In the genomic region with DNA sequence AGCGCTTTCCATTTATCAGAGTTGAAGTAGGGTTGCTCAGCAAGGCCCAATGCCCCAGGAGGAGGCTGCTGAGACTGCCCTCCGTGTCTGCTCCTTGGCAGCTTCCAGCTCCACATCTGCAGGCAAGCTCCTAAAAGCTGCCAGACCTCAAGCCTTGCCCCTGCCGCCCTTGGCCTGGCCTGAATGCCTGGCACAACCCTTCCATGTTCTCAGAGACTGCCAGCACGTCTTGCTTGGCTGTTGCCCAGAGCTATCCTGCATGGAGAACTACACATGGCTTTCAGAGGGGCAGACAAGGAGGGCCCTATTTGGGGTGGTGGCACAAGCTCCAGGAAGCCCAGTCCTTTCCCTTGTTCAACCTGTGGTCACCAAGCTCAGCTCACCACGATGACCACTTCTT, we compare ENCODE assay signal across 21 mouse cellular contexts. TPM values are rescaled to one million over a fixed set of nuclear protein-coding genes. Genes with fewer than 3 reads are reported as not detected.
DNase-seq lines count a peak whose midpoint lies in the region; ATAC-seq and TF ChIP-seq lines count a peak whose summit lies in the region.
"Had no signal": no experiment of that assay in that cellular context is flagged by ENCODE, and none has a peak within 500 bp of the region (broad histone marks: within the 10 kb centered on the region; RNA-seq: fewer than 3 reads in every experiment).

No protein-coding gene starts in this region.

- H3K9ac ChIP-seq in hindbrain, postnatal 0 days (replicated peaks; ENCODE audit: low read length), result no peak overlapping the region
- no peak overlapping the region for H3K9ac ChIP-seq in hindbrain, embryonic 13.5 days
- H3K9ac ChIP-seq: hindbrain, embryonic 15.5 days; kidney, embryonic 15.5 days had no signal

- H3ac ChIP-seq in myocyte (ENCODE audit: control insufficient read depth, insufficient read length), result no peak overlapping the region

- H3K36me3 ChIP-seq in hindbrain, postnatal 0 days (ENCODE audit: insufficient read depth, low read length), result no peaks in the 10 kb centered on the region
- no peaks in the 10 kb centered on the region for H3K36me3 ChIP-seq in hindbrain, embryonic 13.5 days
- no peaks in the 10 kb centered on the region for H3K36me3 ChIP-seq in myocyte (ENCODE audit: control insufficient read depth, insufficient read depth)
- H3K36me3 ChIP-seq: hindbrain, embryonic 15.5 days; kidney, embryonic 15.5 days had no signal

- DNase-seq in cerebellum, postnatal 10 days, result peak; percentile 51 to 72
- peak; percentile 32 for DNase-seq in hindbrain, postnatal 0 days (ENCODE audit: low spot score)
- peak; percentile 54 for DNase-seq in ovary, adult 18-20 months (ENCODE audit: low spot score)
- DNase-seq in ovary, postnatal 14 days (ENCODE audit: low spot score), result no peak
- DNase-seq in embryo, embryonic 10 days (ENCODE audit: low spot score), result no peak
- DNase-seq: B cell, adult 2 months; cerebellum, adult 9-10 months; lung, postnatal 10 days; right cerebral cortex, adult 18-20 months had no signal

- ATAC-seq in cerebellum, adult (ENCODE audit: insufficient number of reproducible peaks, low FRiP score, low TSS enrichment), result no peak
- peak; percentile 49; the same call in 1 of the 2 replicates for ATAC-seq in hindbrain, postnatal 0 days
- ATAC-seq in hindbrain, embryonic 13.5 days (ENCODE audit: low FRiP score), result no peak
- ATAC-seq: forebrain, embryonic 16.5 days had no signal

- no peaks in the 10 kb centered on the region for H3K27me3 ChIP-seq in hindbrain, postnatal 0 days (ENCODE audit: insufficient read depth, low read length)
- 0 out of 2 replicates have a peak, but pooled peaks cover 6% of the 10 kb centered on the region for H3K27me3 ChIP-seq in hindbrain, embryonic 13.5 days
- H3K27me3 ChIP-seq in myocyte (ENCODE audit: control insufficient read depth, insufficient read depth, insufficient read length), result no peaks in the 10 kb centered on the region
- H3K27me3 ChIP-seq: hindbrain, embryonic 15.5 days had no signal

- no peaks in the 10 kb centered on the region for H3K4me1 ChIP-seq in hindbrain, postnatal 0 days (ENCODE audit: insufficient read depth, low read length)
- H3K4me1 ChIP-seq in hindbrain, embryonic 13.5 days (replicated peaks), result no peaks in the 10 kb centered on the region
- H3K4me1 ChIP-seq: hindbrain, embryonic 15.5 days had no signal

- peaks cover 29% of the 10 kb centered on the region for H3K79me2 ChIP-seq in myocyte (ENCODE audit: control insufficient read depth, insufficient read depth)

- no peak for TF ChIP-seq CTCF in hindbrain, postnatal 0 days (IDR thresholded peaks at IDR 0.05; ENCODE audit: low read depth)

- no peak for TF ChIP-seq POLR2A in myocyte (IDR thresholded peaks at IDR 0.05; ENCODE audit: insufficient read length, low read depth)

- no peak overlapping the region for H3K27ac ChIP-seq in hindbrain, postnatal 0 days
- no peak overlapping the region for H3K27ac ChIP-seq in hindbrain, embryonic 13.5 days
- H3K27ac ChIP-seq: hindbrain, embryonic 15.5 days; kidney, embryonic 15.5 days had no signal

- no peaks in the 10 kb centered on the region for H3K9me3 ChIP-seq in hindbrain, postnatal 0 days (ENCODE audit: low read length)
- H3K9me3 ChIP-seq in hindbrain, embryonic 13.5 days, result no peaks in the 10 kb centered on the region
- H3K9me3 ChIP-seq: hindbrain, embryonic 15.5 days; kidney, embryonic 15.5 days had no signal

- no peak overlapping the region for H3K4me3 ChIP-seq in hindbrain, postnatal 0 days (ENCODE audit: low read length)
- H3K4me3 ChIP-seq in hindbrain, embryonic 13.5 days, result no peak overlapping the region
- H3K4me3 ChIP-seq in myocyte, result no peak overlapping the region
- H3K4me3 ChIP-seq: hindbrain, embryonic 15.5 days; kidney, embryonic 15.5 days had no signal

- H3K4me2 ChIP-seq in hindbrain, postnatal 0 days (ENCODE audit: low read depth, low read length), result no peak overlapping the region
- H3K4me2 ChIP-seq in hindbrain, embryonic 13.5 days, result no peak overlapping the region
- H3K4me2 ChIP-seq in myocyte (ENCODE audit: low read depth), result peak overlapping the region; percentile 89
- H3K4me2 ChIP-seq: hindbrain, embryonic 15.5 days; kidney, embryonic 15.5 days; midbrain, embryonic 11.5 days had no signal

- 61% methylated on average over 5 of the region's 5 CpGs for WGBS in hindbrain, postnatal 0 days
- 81% methylated on average over 5 of the region's 5 CpGs for WGBS in hindbrain, embryonic 13.5 days

TF ChIP-seq in myocyte, 11 proteins besides CTCF, POLR2A, EP300 and RAD21:
- TF ChIP-seq TCF3 (IDR thresholded peaks at IDR 0.05; ENCODE audit: insufficient read length, low read depth) (no peak), CEBPB (IDR thresholded peaks at IDR 0.05; ENCODE audit: insufficient read depth, poor library complexity, severe bottlenecking) (no peak), SRF (IDR thresholded peaks at IDR 0.05; ENCODE audit: control insufficient read depth, insufficient read length, low read depth) (no peak), TCF12 (IDR thresholded peaks at IDR 0.05; ENCODE audit: insufficient read depth, poor library complexity, severe bottlenecking) (no peak), MYOD1 (IDR thresholded peaks at IDR 0.05; ENCODE audit: control insufficient read depth in 1 of 3, insufficient read length in 2 of 3, low read depth in 2 of 3) (no peak), USF1 (IDR thresholded peaks at IDR 0.05; ENCODE audit: low read depth) (no peak), MAX (IDR thresholded peaks at IDR 0.05; ENCODE audit: low read depth) (no peak), POLR2AphosphoS2 (IDR thresholded peaks at IDR 0.05; ENCODE audit: insufficient read length, low read depth) (no peak), REST (IDR thresholded peaks at IDR 0.05; ENCODE audit: insufficient read depth, insufficient read length) (no peak), E2F4 (IDR thresholded peaks at IDR 0.05; ENCODE audit: insufficient read depth) (no peak), MYOG (IDR thresholded peaks at IDR 0.05; ENCODE audit: control insufficient read depth in 1 of 3, insufficient read depth in 1 of 3, insufficient read length in 2 of 3, low read depth in 2 of 3) (no peak)
TF ChIP-seq in myocyte: peak in this region for 0.

RNA-seq across cellular contexts. Expression of a gene that starts 3.5 kb away (rescaled TPM):
- 51.9 and 68.9 TPM in 2 replicates for total RNA-seq in hindbrain, postnatal 0 days (2014; rRNA removed)
- polyA plus RNA-seq in hindbrain, postnatal 0 days (2015; fragmentation: Nextera tagmentation; extraction: Ambion mirVana), result 17.9 and 23.7 TPM in 2 replicates
- 21.6 and 28.6 TPM in 2 replicates for polyA plus RNA-seq in hindbrain, embryonic 13.5 days (2015; fragmentation: Nextera tagmentation; extraction: Ambion mirVana)
- polyA plus RNA-seq in myocyte (2012; fragmentation: generic; extraction: Trizol), result 1,139 TPM
- total RNA-seq: granulocyte monocyte progenitor cell, adult 5-6 weeks had no signal

RNA-seq across cellular contexts. Expression of a gene that starts 16.0 kb away (rescaled TPM):
- total RNA-seq in hindbrain, postnatal 0 days (2014; rRNA removed), result 40.9 and 44.0 TPM in 2 replicates
- 8.1 and 8.2 TPM in 2 replicates for polyA plus RNA-seq in hindbrain, postnatal 0 days (2015; fragmentation: Nextera tagmentation; extraction: Ambion mirVana)
- 3.6 and 4.2 TPM in 2 replicates for polyA plus RNA-seq in hindbrain, embryonic 13.5 days (2015; fragmentation: Nextera tagmentation; extraction: Ambion mirVana)
- 0.07 TPM for polyA plus RNA-seq in myocyte (2012; fragmentation: generic; extraction: Trizol)
- total RNA-seq: granulocyte monocyte progenitor cell, adult 5-6 weeks had no signal

RNA-seq across cellular contexts. Expression of a gene that starts 28.1 kb away (rescaled TPM):
- 22.0 and 33.5 TPM in 2 replicates for total RNA-seq in hindbrain, postnatal 0 days (2014; rRNA removed)
- polyA plus RNA-seq in hindbrain, postnatal 0 days (2015; fragmentation: Nextera tagmentation; extraction: Ambion mirVana), result 62.8 and 63.7 TPM in 2 replicates
- polyA plus RNA-seq in hindbrain, embryonic 13.5 days (2015; fragmentation: Nextera tagmentation; extraction: Ambion mirVana), result 73.0 and 73.5 TPM in 2 replicates
- polyA plus RNA-seq in myocyte (2012; fragmentation: generic; extraction: Trizol), result 32.6 TPM

RNA-seq across cellular contexts. Expression of a gene that starts 51.8 kb away (rescaled TPM):
- not detected in 2 replicates for total RNA-seq in hindbrain, postnatal 0 days (2014; rRNA removed)
- not detected in 2 replicates for polyA plus RNA-seq in hindbrain, postnatal 0 days (2015; fragmentation: Nextera tagmentation; extraction: Ambion mirVana)
- not detected in 2 replicates for polyA plus RNA-seq in hindbrain, embryonic 13.5 days (2015; fragmentation: Nextera tagmentation; extraction: Ambion mirVana)
- polyA plus RNA-seq in myocyte (2012; fragmentation: generic; extraction: Trizol), result not detected
- total RNA-seq: granulocyte monocyte progenitor cell, adult 5-6 weeks; layer of hippocampus, postnatal 14 days had no signal
- polyA plus RNA-seq: embryonic facial prominence, embryonic 11.5 days; forebrain, embryonic 16.5 days; hindbrain, embryonic 15.5 days; limb, embryonic 11.5 days; midbrain, embryonic 11.5 days; neural tube, embryonic 11.5 days had no signal

Comparison
In these comparisons a context has a peak if more than half of its experiments do, and no peak if none do; other contexts are left out.
1. DNase-seq: peak in cerebellum, postnatal 10 days (2 of 2), hindbrain, postnatal 0 days (single experiment) and ovary, adult 18-20 months (single experiment); none in ovary, postnatal 14 days (single experiment) and embryo, embryonic 10 days (single experiment).
2. RNA of a gene that starts 3.5 kb away (polyA plus RNA-seq): 1,139 TPM in myocyte (single experiment); 17.9 to 23.7 TPM in hindbrain, postnatal 0 days and 21.6 to 28.6 TPM in hindbrain, embryonic 13.5 days; every median in the first group is over 10 times any median in the second.